Mouse (Mus musculus): Measurements from ENCODE around the gene Fkbp10. TPM values are rescaled to one million over a fixed set of nuclear protein-coding genes. Genes with fewer than 3 reads are reported as not detected.
A peak's percentile ranks its signal among the peaks of the same experiment; 100 is the strongest.

The Fkbp10 gene
- total and polyA plus RNA-seq, 2 experiments from 2014 or later, result 23.4 to 34.6 TPM

DNA sequence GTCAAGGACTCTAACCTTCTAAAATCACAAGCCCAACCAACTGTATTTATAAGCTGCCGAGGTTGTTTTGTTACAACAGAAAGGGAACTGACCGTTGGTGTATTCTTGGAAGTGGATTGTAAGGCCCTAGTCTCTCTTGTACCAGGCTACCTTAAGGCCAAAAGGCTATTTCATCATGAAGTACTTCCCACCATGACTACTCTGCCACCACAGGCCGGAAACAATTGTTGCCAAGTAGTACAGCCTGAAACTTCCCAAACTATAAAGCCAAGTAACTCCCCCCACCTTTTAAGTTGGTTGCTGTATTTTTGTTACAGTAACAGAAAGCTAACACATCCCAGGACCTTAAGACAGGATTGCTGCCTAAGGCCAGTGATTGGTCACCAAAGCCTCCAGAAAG is 11.3 kb downstream of the Fkbp10 start:
- ATAC-seq (no peak), DNase-seq (no peak)
- Histone ChIP-seq H3K27me3 (ENCODE audit: insufficient read depth, low read length) (no peaks in the 10 kb centered on the region), H3K36me3 (ENCODE audit: insufficient read depth) (peaks cover 15% of the 10 kb centered on the region; the same call in 1 of the 2 replicates), H3K9ac (no peak overlapping the region), H3K4me2 (ENCODE audit: low read depth) (no peak overlapping the region), H3K27ac (ENCODE audit: low read depth, low read length) (no peak overlapping the region), H3K4me1 (ENCODE audit: insufficient read depth) (no peaks in the 10 kb centered on the region), H3K9me3 (ENCODE audit: low read length) (no peaks in the 10 kb centered on the region), H3K4me3 (ENCODE audit: low read depth, low read length) (no peak overlapping the region)
- WGBS, result 85% methylated on average over 3 of the region's 3 CpGs
- no peak for TF ChIP-seq CTCF (IDR thresholded peaks at IDR 0.05; ENCODE audit: low read depth)

DNA sequence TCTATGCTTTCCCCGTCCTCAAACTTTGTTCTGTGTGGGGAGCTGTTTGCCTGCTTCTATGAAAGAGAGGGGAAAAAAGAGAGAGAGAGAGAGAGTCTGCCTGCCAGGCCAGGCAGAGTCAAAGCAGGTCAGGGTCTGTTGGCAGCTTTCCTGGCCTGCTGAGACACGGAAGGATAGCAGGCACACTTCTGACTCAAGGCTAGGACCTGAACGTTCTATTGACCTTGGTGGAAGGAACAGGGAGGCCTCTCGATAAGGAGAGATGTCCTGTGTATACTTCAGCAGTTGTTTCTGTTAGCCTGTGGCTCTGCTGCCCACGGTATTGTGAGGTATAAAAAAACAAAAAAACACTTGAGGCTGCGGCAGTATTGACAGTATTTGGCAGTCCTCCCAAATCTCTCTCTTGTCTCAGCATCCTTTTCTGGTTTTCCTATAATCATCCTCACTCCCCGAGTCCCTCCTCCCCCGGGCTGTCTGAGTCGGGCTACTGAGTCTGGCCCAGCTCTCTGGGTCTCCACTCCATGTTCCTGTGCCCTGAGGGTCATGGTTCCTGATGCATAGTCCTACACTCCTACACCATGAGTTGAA is 13.2 kb downstream of the Fkbp10 start:
- no peak overlapping the region for H3K4me2 ChIP-seq (ENCODE audit: low read depth)
- H3K36me3 ChIP-seq (ENCODE audit: insufficient read depth), result peaks cover 19% of the 10 kb centered on the region
- no peak for ATAC-seq
- WGBS, result 29% methylated on average over 9 of the region's 9 CpGs
- H3K27me3 ChIP-seq (ENCODE audit: insufficient read depth, low read length), result no peaks in the 10 kb centered on the region
- DNase-seq, result peak; percentile 35
- no peak overlapping the region for H3K9ac ChIP-seq
- H3K9me3 ChIP-seq (ENCODE audit: low read length), result no peaks in the 10 kb centered on the region
- H3K4me1 ChIP-seq (ENCODE audit: insufficient read depth), result no peaks in the 10 kb centered on the region
- no peak overlapping the region for H3K4me3 ChIP-seq (ENCODE audit: low read depth, low read length)
- TF ChIP-seq CTCF (IDR thresholded peaks at IDR 0.05; ENCODE audit: low read depth), result no peak
- no peak overlapping the region for H3K27ac ChIP-seq (ENCODE audit: low read depth, low read length)

DNA sequence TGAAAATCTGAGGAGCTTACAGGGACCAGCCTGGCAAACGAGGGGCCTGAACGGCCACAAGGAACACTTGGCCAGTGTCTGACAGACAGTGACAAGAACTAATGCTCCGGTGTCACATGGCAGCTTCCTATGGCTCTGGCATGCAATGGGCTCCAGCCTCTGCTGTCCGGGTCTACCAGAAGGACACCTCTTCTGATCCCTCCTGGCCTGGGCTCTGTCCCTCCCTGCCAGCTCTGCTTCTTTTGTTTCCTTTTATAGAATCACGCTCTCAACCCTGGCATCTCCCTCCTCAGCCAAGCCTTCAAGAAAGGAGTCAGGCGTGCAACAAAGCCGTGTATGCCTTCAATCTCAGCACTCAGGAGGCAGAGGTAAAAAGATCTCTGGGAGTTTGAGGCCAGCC is 14.6 kb downstream of the Fkbp10 start:
- DNase-seq, result no peak
- TF ChIP-seq CTCF (IDR thresholded peaks at IDR 0.05; ENCODE audit: low read depth), result no peak
- WGBS, result 71% methylated on average over 7 of the region's 7 CpGs

DNA sequence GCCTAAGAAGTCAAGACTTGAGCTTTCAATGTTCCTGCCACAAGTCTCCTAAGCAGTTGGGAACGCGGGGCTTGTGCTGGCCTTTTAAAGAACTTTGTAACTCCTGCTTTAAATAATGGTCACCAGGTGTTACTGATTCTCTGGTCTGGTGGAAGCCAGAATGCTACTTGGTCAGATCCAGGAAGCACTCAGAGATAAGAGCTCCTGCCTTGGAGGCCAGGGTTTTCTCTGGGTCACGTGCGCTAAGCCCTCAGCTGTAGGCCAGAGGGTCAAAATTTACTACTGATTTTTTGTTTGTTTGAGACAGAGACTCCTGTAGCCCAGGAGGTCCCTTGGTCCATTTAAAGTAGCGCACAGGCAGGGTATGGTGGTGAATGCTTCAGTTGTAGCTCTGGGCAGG is 16.5 kb downstream of the Fkbp10 start:
- no peaks in the 10 kb centered on the region for H3K9me3 ChIP-seq (ENCODE audit: low read length)
- no peak overlapping the region for H3K27ac ChIP-seq (ENCODE audit: low read depth, low read length)
- no peak overlapping the region for H3K9ac ChIP-seq
- no peak for DNase-seq
- H3K4me2 ChIP-seq (ENCODE audit: low read depth), result no peak overlapping the region
- peaks cover 36% of the 10 kb centered on the region for H3K36me3 ChIP-seq (ENCODE audit: insufficient read depth)
- H3K4me1 ChIP-seq (ENCODE audit: insufficient read depth), result no peaks in the 10 kb centered on the region
- H3K27me3 ChIP-seq (ENCODE audit: insufficient read depth, low read length), result no peaks in the 10 kb centered on the region
- 97% methylated on average over 5 of the region's 5 CpGs for WGBS
- TF ChIP-seq CTCF (IDR thresholded peaks at IDR 0.05; ENCODE audit: low read depth), result no peak
- no peak overlapping the region for H3K4me3 ChIP-seq (ENCODE audit: low read depth, low read length)
- ATAC-seq, result no peak

More for the DNA sequence above, 14.6 kb downstream of the Fkbp10 start:
- no peak for ATAC-seq
- H3K36me3 ChIP-seq (ENCODE audit: insufficient read depth), result peaks cover 23% of the 10 kb centered on the region
- no peaks in the 10 kb centered on the region for H3K4me1 ChIP-seq (ENCODE audit: insufficient read depth)
- no peaks in the 10 kb centered on the region for H3K9me3 ChIP-seq (ENCODE audit: low read length)
- no peak overlapping the region for H3K9ac ChIP-seq
- H3K27me3 ChIP-seq (ENCODE audit: insufficient read depth, low read length), result no peaks in the 10 kb centered on the region
- H3K4me3 ChIP-seq (ENCODE audit: low read depth, low read length), result no peak overlapping the region
- H3K27ac ChIP-seq (ENCODE audit: low read depth, low read length), result no peak overlapping the region
- H3K4me2 ChIP-seq (ENCODE audit: low read depth), result no peak overlapping the region

DNA sequence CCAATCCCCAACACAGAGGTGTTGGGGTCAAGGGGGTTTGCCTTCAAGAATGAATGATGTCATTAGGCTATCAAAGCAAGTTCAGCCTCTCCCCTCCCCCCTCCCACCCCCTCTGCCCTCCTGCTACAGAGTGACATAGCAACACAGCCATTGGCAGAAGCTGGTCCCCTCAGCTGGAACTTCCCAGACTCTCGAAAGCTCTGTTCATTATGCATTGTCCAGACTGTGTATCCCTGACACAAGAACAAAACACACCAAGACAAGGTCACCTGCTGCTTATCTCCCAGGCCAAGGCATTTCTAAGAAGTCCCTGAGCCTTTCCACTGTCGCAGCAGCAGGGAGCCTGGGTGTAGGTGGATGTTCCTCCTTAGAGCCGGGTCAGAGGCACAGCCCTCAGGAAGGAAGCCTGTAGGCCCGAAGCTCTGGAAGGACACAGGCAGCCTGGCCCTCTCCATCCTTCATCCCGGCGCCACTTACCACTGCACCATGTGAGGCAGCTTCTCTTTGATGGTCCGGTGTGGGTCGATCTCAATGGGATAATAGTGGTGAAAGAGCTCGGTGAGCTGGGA is 20.3 kb downstream of the Fkbp10 start:
- H3K4me1 ChIP-seq (ENCODE audit: insufficient read depth), result peaks cover 7% of the 10 kb centered on the region
- DNase-seq (no peak), ATAC-seq (no peak)
- 78% methylated on average over 9 of the region's 9 CpGs for WGBS
- no peak overlapping the region for H3K4me2 ChIP-seq (ENCODE audit: low read depth)
- TF ChIP-seq CTCF (IDR thresholded peaks at IDR 0.05; ENCODE audit: low read depth), result no peak
- H3K9me3 ChIP-seq (ENCODE audit: low read length), result no peaks in the 10 kb centered on the region
- H3K27ac ChIP-seq (ENCODE audit: low read depth, low read length), result no peak overlapping the region
- no peaks in the 10 kb centered on the region for H3K27me3 ChIP-seq (ENCODE audit: insufficient read depth, low read length)
- no peak overlapping the region for H3K9ac ChIP-seq
- no peak overlapping the region for H3K4me3 ChIP-seq (ENCODE audit: low read depth, low read length)
- peaks cover 26% of the 10 kb centered on the region for H3K36me3 ChIP-seq (ENCODE audit: insufficient read depth)

DNA sequence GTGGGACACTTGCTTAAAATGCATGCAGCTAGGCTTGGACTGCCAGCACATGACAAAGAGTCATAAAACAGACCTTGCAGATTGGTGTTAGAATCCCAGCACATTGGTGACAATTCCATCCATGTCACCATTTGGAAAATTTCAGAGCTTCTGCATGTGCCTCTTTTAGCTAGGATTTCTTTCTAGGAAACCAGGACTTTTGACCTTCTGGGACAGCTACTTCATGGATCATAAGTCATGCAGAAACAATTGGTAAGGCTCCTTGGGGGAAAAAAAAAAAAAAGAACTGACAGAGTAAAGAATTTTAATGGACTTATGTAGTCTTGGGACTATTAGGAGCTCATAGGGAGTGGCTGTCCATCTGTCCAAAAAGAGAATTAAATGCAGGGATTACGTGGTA is 22.4 kb downstream of the Fkbp10 start:
- Histone ChIP-seq H3K4me2 (ENCODE audit: low read depth) (no peak overlapping the region), H3K27ac (ENCODE audit: low read depth, low read length) (no peak overlapping the region), H3K27me3 (ENCODE audit: insufficient read depth, low read length) (no peaks in the 10 kb centered on the region), H3K4me1 (ENCODE audit: insufficient read depth) (peaks cover 7% of the 10 kb centered on the region), H3K9ac (no peak overlapping the region), H3K36me3 (ENCODE audit: insufficient read depth) (peaks cover 26% of the 10 kb centered on the region), H3K9me3 (ENCODE audit: low read length) (no peaks in the 10 kb centered on the region), H3K4me3 (ENCODE audit: low read depth, low read length) (no peak overlapping the region)
- TF ChIP-seq CTCF (IDR thresholded peaks at IDR 0.05; ENCODE audit: low read depth), result no peak
- DNase-seq (no peak), ATAC-seq (no peak)
- 78% methylated on average over 1 of the region's 1 CpGs for WGBS

DNA sequence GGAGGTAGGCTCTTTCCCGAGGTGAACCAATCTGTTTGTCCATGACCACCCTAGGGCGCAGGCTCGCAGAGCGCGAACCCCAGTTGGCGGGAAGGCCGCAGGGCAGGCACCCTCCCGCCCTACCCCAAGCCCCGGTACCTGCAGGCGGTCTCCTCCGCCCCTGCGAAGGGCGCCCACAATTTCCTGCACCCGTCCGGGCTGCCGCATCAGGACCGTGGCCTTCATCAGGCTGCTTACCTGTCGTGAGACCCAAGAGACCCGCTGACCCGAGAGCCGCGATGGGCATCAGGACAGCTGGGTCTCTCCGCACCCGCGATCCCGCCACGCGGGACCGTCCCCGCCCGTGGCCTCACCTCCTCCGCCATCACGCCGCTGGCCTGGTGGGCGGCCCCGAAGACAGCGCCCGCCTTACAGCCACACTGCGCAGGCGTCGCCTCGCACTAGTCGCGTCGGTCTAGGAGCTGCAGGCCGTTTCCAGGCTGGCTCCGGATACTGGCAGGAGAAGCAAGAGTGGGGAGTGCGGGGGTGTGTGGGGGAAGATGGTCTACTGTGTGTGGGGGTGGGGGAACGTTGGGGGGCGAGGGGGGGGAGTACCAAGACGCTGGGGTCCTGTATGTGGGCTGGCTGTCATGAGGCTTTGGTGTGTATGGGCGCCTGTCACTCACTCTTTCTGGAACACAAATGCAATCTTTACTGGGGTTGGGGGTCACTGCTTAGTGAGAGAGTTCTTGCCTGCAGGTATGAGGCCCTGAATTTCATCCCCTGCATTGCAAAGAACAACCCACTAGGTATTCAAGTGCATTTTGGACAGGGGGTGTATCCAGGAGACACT is 25.4 kb downstream of the Fkbp10 start:
- Histone ChIP-seq H3K27me3 (ENCODE audit: insufficient read depth, low read length) (no peaks in the 10 kb centered on the region), H3K9me3 (ENCODE audit: low read length) (no peaks in the 10 kb centered on the region), H3K4me2 (ENCODE audit: low read depth) (peak overlapping the region; percentile 83), H3K4me1 (ENCODE audit: insufficient read depth) (peaks cover 7% of the 10 kb centered on the region), H3K9ac (peak overlapping the region; percentile 95), H3K4me3 (ENCODE audit: low read depth, low read length) (peak overlapping the region; percentile 85), H3K36me3 (ENCODE audit: insufficient read depth) (peaks cover 15% of the 10 kb centered on the region), H3K27ac (ENCODE audit: low read depth, low read length) (peak overlapping the region; percentile 77)
- TF ChIP-seq CTCF (IDR thresholded peaks at IDR 0.05; ENCODE audit: low read depth), result 0 out of 2 replicates have a peak, but pooled peaks have one; percentile 8
- ATAC-seq (peak; percentile 100), DNase-seq (peak; percentile 90)
- 3% methylated on average over 48 of the region's 52 CpGs for WGBS
